Mouse (Mus musculus): ENCODE measurements at regions not wholly inside any gene's neighbourhood (a gene's known extent, or its start where the extent isn't known, plus 50 kb on each side); places are given as distances from the start of the nearest gene placed in this dataset.

DNA sequence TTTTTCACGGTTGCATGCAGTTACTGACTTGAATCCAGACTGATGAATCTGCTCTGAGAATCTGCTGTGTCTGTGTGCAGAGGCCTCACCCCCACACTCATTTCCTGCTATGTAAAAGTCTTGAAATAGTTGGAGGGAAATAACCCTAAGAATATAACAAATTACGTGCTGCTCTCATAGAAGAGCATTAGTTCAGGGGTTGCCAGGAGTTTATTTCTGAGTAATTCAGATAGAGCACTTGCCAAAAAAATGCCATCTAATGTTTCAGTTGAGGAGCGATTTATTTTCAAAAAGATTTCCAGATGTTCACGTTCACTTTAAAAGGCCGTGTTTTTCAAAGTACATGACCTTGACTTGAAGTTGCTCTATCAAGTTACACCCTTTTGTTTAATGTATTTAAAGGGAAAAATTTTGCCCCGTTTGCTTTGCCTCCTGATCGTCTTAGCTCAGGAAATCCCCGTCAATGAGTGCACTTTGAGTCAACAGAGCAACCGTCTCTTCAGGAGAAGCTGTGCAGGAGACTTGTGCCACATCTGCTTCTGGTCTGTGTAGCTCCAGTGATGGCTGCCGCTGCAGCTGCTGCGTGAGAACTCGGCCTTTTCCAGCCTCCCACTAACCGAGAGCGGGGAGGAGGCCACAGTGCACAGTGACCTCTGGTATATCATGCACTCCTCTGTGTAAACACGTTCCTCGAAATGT lies 50.9 kb upstream of the Sec61g start:
- peak; percentile 93 for DNase-seq
- no peak for TF ChIP-seq CTCF (IDR thresholded peaks at IDR 0.05; ENCODE audit: low read depth)
- Histone ChIP-seq H3K4me1 (ENCODE audit: insufficient read depth) (peaks cover 3% of the 10 kb centered on the region; the same call in 1 of the 2 replicates), H3K9ac (no peak overlapping the region), H3K27me3 (ENCODE audit: insufficient read depth, low read length) (no peaks in the 10 kb centered on the region), H3K9me3 (ENCODE audit: low read depth, low read length) (no peaks in the 10 kb centered on the region), H3K4me3 (ENCODE audit: low read depth, low read length) (no peak overlapping the region), H3K36me3 (ENCODE audit: insufficient read depth) (no peaks in the 10 kb centered on the region), H3K4me2 (peak overlapping the region; percentile 47), H3K27ac (ENCODE audit: low read depth) (peak overlapping the region; percentile 88)
- ATAC-seq (ENCODE audit: insufficient read depth) = peak; percentile 96
- 7% methylated on average over 16 of the region's 16 CpGs for WGBS

DNA sequence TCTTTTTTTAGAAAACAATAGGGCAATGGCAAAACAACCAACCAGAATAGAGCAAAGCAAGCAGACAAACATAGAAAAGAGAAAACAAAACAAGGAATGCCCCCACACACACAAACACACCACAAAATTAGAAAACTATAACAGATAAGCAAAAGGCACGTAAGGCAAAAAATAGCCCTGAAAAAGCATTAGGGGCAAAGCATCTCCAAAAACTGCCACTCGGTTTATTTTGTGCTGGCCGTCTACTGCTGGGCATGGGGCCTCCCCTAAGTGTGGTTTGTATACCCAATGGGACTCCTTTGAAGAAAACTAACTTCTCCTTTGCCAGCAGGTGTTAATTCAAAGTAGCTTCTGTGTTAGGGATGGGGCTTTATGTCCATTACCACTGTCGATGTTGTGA lies 53.4 kb upstream of the Sec61g start:
- Histone ChIP-seq H3K4me2 (no peak overlapping the region), H3K9me3 (ENCODE audit: low read depth, low read length) (no peaks in the 10 kb centered on the region), H3K9ac (no peak overlapping the region), H3K27ac (ENCODE audit: low read depth) (no peak overlapping the region), H3K27me3 (ENCODE audit: insufficient read depth, low read length) (no peaks in the 10 kb centered on the region), H3K4me3 (ENCODE audit: low read depth, low read length) (no peak overlapping the region), H3K4me1 (ENCODE audit: insufficient read depth) (peaks cover 3% of the 10 kb centered on the region; the same call in 1 of the 2 replicates), H3K36me3 (ENCODE audit: insufficient read depth) (no peaks in the 10 kb centered on the region)
- no peak for ATAC-seq (ENCODE audit: insufficient read depth)
- DNase-seq = no peak
- no peak for TF ChIP-seq CTCF (IDR thresholded peaks at IDR 0.05; ENCODE audit: low read depth)
- 79% methylated on average over 4 of the region's 4 CpGs for WGBS

DNA sequence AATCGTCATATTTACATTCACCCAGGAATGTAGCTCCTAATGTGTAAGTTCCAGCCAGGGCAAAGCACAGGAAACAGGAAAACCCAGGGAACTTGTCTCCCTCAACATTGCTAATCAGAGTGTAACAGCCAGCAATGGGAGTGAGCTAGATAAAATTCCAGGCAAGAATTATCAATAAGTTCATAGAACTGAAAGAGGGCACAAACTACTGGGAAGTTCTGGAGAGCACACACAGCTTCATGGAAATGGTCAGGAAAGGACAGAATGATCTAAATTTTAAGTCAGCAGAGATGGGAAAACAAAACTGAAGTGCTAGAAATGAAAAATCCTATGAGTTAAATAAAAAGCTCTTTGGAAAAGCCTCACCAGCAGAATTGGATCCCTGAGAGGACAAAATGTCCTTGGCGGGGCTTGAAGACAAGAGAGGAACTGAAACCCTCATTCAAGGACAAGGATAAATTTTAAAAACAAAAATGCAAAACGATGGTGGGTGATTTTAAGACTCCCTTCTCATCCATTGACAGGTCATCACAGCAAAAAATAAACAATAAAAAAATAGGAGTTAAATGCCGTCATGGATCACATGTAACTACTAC lies 80.9 kb upstream of the Sec61g start:
- DNase-seq (no peak), ATAC-seq (ENCODE audit: insufficient read depth) (no peak)
- Histone ChIP-seq H3K36me3 (ENCODE audit: insufficient read depth) (no peaks in the 10 kb centered on the region), H3K9ac (no peak overlapping the region), H3K4me2 (no peak overlapping the region), H3K4me1 (ENCODE audit: insufficient read depth) (peaks cover 14% of the 10 kb centered on the region; the same call in 1 of the 2 replicates), H3K27ac (ENCODE audit: low read depth) (no peak overlapping the region), H3K9me3 (ENCODE audit: low read depth, low read length) (no peaks in the 10 kb centered on the region), H3K27me3 (ENCODE audit: insufficient read depth, low read length) (no peaks in the 10 kb centered on the region), H3K4me3 (ENCODE audit: low read depth, low read length) (no peak overlapping the region)
- TF ChIP-seq CTCF (IDR thresholded peaks at IDR 0.05; ENCODE audit: low read depth) = no peak
- 55% methylated on average over 4 of the region's 4 CpGs for WGBS

DNA sequence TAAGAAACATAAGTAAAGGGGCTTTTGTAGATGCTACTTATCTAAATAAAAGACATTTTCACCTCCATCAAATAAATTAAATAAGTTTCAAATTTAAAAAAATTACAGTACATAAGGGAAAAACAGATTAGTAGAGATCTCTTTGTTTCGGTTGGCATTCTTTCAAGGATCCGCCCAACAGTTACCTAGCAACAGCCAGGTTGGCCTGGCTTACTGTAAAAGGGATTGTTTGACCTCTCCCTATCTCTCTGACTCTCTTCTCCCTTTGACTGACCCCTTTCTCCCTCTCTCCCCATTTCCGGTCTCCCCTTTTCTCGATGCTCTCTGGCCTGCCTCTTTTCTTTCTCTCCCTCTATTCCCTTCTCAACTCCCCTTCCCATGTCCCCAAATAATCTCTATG lies 82.3 kb upstream of the Sec61g start:
- H3K9ac ChIP-seq = no peak overlapping the region
- H3K4me3 ChIP-seq (ENCODE audit: low read depth, low read length) = no peak overlapping the region
- H3K27me3 ChIP-seq (ENCODE audit: insufficient read depth, low read length) = no peaks in the 10 kb centered on the region
- no peaks in the 10 kb centered on the region for H3K9me3 ChIP-seq (ENCODE audit: low read depth, low read length)
- H3K36me3 ChIP-seq (ENCODE audit: insufficient read depth) = no peaks in the 10 kb centered on the region
- DNase-seq (no peak), ATAC-seq (ENCODE audit: insufficient read depth) (no peak)
- no peak overlapping the region for H3K27ac ChIP-seq (ENCODE audit: low read depth)
- no peak overlapping the region for H3K4me2 ChIP-seq
- peaks cover 14% of the 10 kb centered on the region; the same call in 1 of the 2 replicates for H3K4me1 ChIP-seq (ENCODE audit: insufficient read depth)
- WGBS = 72% methylated on average over 4 of the region's 4 CpGs
- TF ChIP-seq CTCF (IDR thresholded peaks at IDR 0.05; ENCODE audit: low read depth) = no peak

DNA sequence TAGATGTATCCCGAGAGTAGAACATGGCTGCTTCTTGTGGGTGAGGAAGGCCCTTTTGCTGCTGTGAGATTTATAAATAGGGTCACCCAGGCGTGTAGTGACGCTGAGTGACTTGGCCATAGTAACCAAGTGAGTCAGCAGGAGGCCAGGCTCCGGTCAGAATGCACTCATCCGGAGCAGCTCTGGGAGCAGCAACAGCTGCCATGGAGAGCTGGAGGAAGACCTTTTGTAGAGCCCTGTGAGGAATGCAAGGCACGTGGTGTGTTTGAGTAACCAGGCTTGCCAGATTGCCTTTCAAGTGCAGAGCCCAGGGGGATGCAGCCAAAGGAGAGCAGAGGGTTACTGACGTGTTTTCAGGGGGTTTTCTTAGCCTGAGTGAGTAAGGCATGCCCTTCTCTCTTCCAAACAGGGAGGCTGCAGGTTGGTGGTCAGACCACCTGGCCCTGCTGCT lies 83.2 kb upstream of the Sec61g start:
- ATAC-seq (ENCODE audit: insufficient read depth) (peak; percentile 98), DNase-seq (peak; percentile 85)
- TF ChIP-seq CTCF (IDR thresholded peaks at IDR 0.05; ENCODE audit: low read depth) = no peak
- H3K27me3 ChIP-seq (ENCODE audit: insufficient read depth, low read length) = no peaks in the 10 kb centered on the region
- WGBS = under 1% methylated on average over 7 of the region's 7 CpGs
- H3K36me3 ChIP-seq (ENCODE audit: insufficient read depth) = no peaks in the 10 kb centered on the region
- H3K9me3 ChIP-seq (ENCODE audit: low read depth, low read length) = no peaks in the 10 kb centered on the region
- H3K27ac ChIP-seq (ENCODE audit: low read depth) = peak overlapping the region; percentile 89
- peaks cover 14% of the 10 kb centered on the region; the same call in 1 of the 2 replicates for H3K4me1 ChIP-seq (ENCODE audit: insufficient read depth)
- no peak overlapping the region; the same call in 1 of the 2 replicates for H3K9ac ChIP-seq
- peak overlapping the region; percentile 35 for H3K4me2 ChIP-seq
- H3K4me3 ChIP-seq (ENCODE audit: low read depth, low read length) = no peak overlapping the region

DNA sequence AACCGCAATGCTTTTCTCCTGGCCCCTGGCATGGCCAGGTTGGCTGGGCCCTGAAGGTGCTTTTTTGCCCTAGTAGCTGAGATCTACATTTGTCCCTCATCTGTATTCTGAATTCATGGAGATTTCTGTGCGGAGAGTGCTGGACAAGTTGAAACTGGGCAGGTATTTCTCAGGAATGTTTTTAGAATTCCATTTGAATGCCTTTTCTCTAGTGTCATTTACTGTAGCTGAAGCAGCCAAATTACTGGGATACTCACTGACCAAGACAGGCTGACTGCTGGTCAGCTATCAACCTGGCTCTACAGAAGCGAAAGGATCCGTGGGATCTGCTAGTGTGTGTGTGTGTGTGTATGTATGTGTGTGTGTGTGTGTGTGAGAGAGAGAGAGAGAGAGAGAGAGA lies 83.7 kb upstream of the Sec61g start:
- peak overlapping the region; percentile 35 for H3K4me2 ChIP-seq
- TF ChIP-seq CTCF (IDR thresholded peaks at IDR 0.05; ENCODE audit: low read depth) = no peak
- H3K9ac ChIP-seq = no peak overlapping the region; the same call in 1 of the 2 replicates
- DNase-seq (peak; percentile 26), ATAC-seq (ENCODE audit: insufficient read depth) (peak; percentile 38)
- H3K4me1 ChIP-seq (ENCODE audit: insufficient read depth) = peaks cover 14% of the 10 kb centered on the region; the same call in 1 of the 2 replicates
- peak overlapping the region; percentile 89 for H3K27ac ChIP-seq (ENCODE audit: low read depth)
- H3K27me3 ChIP-seq (ENCODE audit: insufficient read depth, low read length) = no peaks in the 10 kb centered on the region
- no peaks in the 10 kb centered on the region for H3K36me3 ChIP-seq (ENCODE audit: insufficient read depth)
- WGBS = 49% methylated on average over 4 of the region's 4 CpGs
- no peak overlapping the region for H3K4me3 ChIP-seq (ENCODE audit: low read depth, low read length)
- H3K9me3 ChIP-seq (ENCODE audit: low read depth, low read length) = no peaks in the 10 kb centered on the region

DNA sequence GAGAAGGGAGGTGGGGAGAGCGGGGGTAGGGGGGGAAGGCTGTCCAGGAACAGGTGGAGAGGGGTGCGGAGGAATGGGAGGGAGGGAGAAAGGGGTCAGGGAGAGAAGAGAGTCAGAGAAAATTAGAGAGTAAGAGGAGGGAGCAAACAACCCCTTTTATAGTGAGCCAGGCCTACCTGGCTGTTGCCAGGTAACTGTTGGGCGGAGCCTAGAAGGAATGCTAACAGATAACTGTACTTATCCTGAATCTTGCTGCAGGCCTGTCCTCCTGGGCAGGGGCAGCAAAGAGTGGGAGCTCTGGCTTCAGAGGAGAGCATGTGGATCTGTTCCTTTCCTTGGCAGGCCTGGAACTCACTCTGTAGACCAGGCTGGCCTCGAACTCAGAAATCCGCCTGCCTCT lies 84.5 kb upstream of the Sec61g start:
- no peak for TF ChIP-seq CTCF (IDR thresholded peaks at IDR 0.05; ENCODE audit: low read depth)
- Histone ChIP-seq H3K4me3 (ENCODE audit: low read depth, low read length) (no peak overlapping the region), H3K36me3 (ENCODE audit: insufficient read depth) (no peaks in the 10 kb centered on the region), H3K27me3 (ENCODE audit: insufficient read depth, low read length) (no peaks in the 10 kb centered on the region), H3K9ac (no peak overlapping the region), H3K4me2 (no peak overlapping the region; the same call in 1 of the 2 replicates), H3K9me3 (ENCODE audit: low read depth, low read length) (no peaks in the 10 kb centered on the region), H3K27ac (ENCODE audit: low read depth) (no peak overlapping the region), H3K4me1 (ENCODE audit: insufficient read depth) (peaks cover 14% of the 10 kb centered on the region; the same call in 1 of the 2 replicates)
- ATAC-seq (ENCODE audit: insufficient read depth) = no peak
- 84% methylated on average over 5 of the region's 5 CpGs for WGBS
- no peak for DNase-seq

All from lung, embryonic 14.5 days (tissue).